Mouse (Mus musculus) liver, embryonic 14.5 days (tissue): Measurements from ENCODE around the gene Klhdc9. TPM values are rescaled to one million over a fixed set of nuclear protein-coding genes. Genes with fewer than 3 reads are reported as not detected.

Experiments used
- ATAC-seq: fragments of 200-750 bp; cut with Nextera tagmentation; 2 replicates; pipeline ENCODE4 v1.8.0; 2017; ENCODE audit warnings: moderate number of reproducible peaks, mild to moderate bottlenecking, moderate library complexity; ENCODE audit not compliant: insufficient read depth
- DNase-seq, 3 experiments: peaks; one replicate each; pipeline ENCODE4 v3.0.0-alpha.2; 2012 to 2013; ENCODE audit warnings: low read depth in 3 of 3, low spot score in 3 of 3
- H3K27ac ChIP-seq: fragments of 300-500 bp; sonication (generic); 2 replicates; pipeline ENCODE4 v1.5.1; 2014; ENCODE audit warnings: moderate library complexity, mild to moderate bottlenecking, control low read depth, inconsistent platforms
- H3K27me3 ChIP-seq: fragments of 300-500 bp; sonication (generic); 2 replicates; pipeline ENCODE4 v1.6.1; 2014; ENCODE audit warnings: mild to moderate bottlenecking, low read length, moderate library complexity; ENCODE audit not compliant: control insufficient read depth, insufficient read depth
- H3K36me3 ChIP-seq: fragments of 300-500 bp; sonication (generic); replicated peaks from 2 replicates; pipeline ENCODE4 v1.6.1; 2014; ENCODE audit warnings: low read depth; ENCODE audit not compliant: control insufficient read depth, insufficient read depth
- H3K4me1 ChIP-seq, 2 experiments: fragments of 200-500 bp in 1 of 2; fragments of 300-500 bp in 1 of 2; sonication (generic) in 1 of 2; replicated peaks; 2 replicates each; pipeline ENCODE4 v1.6.1; 2012 to 2014; ENCODE audit warnings: antibody characterized with exemption in 1 of 2, inconsistent platforms in 1 of 2, low read length in 1 of 2; ENCODE audit not compliant: control insufficient read depth in 2 of 2, insufficient read depth in 2 of 2
- H3K4me2 ChIP-seq: fragments of 300-500 bp; sonication (generic); 2 replicates; pipeline ENCODE4 v1.6.1; 2014; ENCODE audit warnings: low read depth, mild to moderate bottlenecking, control low read depth, moderate library complexity
- H3K4me3 ChIP-seq, 2 experiments: fragments of 200-500 bp in 1 of 2; fragments of 300-500 bp in 1 of 2; sonication (generic) in 1 of 2; 2 replicates each; pipeline ENCODE4 v1.5.1; 2012 to 2014; ENCODE audit warnings: low read depth in 2 of 2, low read length in 2 of 2, mild to moderate bottlenecking in 2 of 2, control low read depth in 1 of 2, inconsistent platforms in 1 of 2, moderate library complexity in 1 of 2; ENCODE audit not compliant: insufficient read depth in 1 of 2
- H3K9ac ChIP-seq: fragments of 300-500 bp; sonication (generic); replicated peaks from 2 replicates; pipeline ENCODE4 v1.6.1; 2014; ENCODE audit warnings: mild to moderate bottlenecking, control low read depth, moderate library complexity
- H3K9me3 ChIP-seq: fragments of 300-500 bp; sonication (generic); 2 replicates; pipeline ENCODE4 v1.6.1; 2016; ENCODE audit warnings: low read length, mixed read lengths; ENCODE audit not compliant: control insufficient read depth
- CTCF ChIP-seq: IDR thresholded peaks from 2 replicates; pipeline ENCODE4 v1.5.1; 2016; ENCODE audit warnings: antibody characterized with exemption, low read depth, control low read depth
- EP300 ChIP-seq: IDR thresholded peaks from 2 replicates; pipeline ENCODE4 v1.6.1; 2016; ENCODE audit warnings: antibody characterized with exemption, low read depth
- WGBS: fragments of 180-500 bp; shearing (Covaris S2); extraction: QIAGEN DNeasy Blood & Tissue Kit; methylation state at CpG from one replicate; pipeline ENCODE4 v1.1.7; 2014; ENCODE audit not compliant: insufficient replicate concordance; 5-methylcytosine and 5-hydroxymethylcytosine counted together
- polyA plus RNA-seq, 2 experiments: library from polyadenylated mRNA; depleted of rRNA in 1 of 2; stranded (reverse) in 1 of 2; unstranded in 1 of 2; fragments of >200 nt; fragmentation: Nextera tagmentation in 1 of 2; extraction: Ambion mirVana in 1 of 2; gene quantifications; 2 replicates each; pipeline versions ENCODE4 v1.2.1 to v1.2.3; 2012 to 2014

The Klhdc9 gene
- polyA plus RNA-seq, 2 experiments = 0.27 to 0.70 TPM

GRCm38 (mm10) chr1:171320151-171320550 lies 40.4 kb downstream of the Klhdc9 start:
- DNase-seq (no peak), ATAC-seq (no peak)
- Histone ChIP-seq H3K27ac (no peak overlapping the region), H3K4me1 (0 out of 4 replicates have a peak, but pooled peaks cover 0 to 2% of the 10 kb centered on the region in 2 experiments), H3K27me3 (no peaks in the 10 kb centered on the region), H3K36me3 (no peaks in the 10 kb centered on the region), H3K4me3 (no peak overlapping the region), H3K9ac (no peak overlapping the region), H3K9me3 (no peaks in the 10 kb centered on the region), H3K4me2 (0 out of 2 replicates have a peak overlapping the region, but pooled peaks have one; percentile 8)
- 31% methylated on average over 5 of the region's 5 CpGs for WGBS
- no peak for TF ChIP-seq CTCF
- TF ChIP-seq EP300 = no peak

DNA sequence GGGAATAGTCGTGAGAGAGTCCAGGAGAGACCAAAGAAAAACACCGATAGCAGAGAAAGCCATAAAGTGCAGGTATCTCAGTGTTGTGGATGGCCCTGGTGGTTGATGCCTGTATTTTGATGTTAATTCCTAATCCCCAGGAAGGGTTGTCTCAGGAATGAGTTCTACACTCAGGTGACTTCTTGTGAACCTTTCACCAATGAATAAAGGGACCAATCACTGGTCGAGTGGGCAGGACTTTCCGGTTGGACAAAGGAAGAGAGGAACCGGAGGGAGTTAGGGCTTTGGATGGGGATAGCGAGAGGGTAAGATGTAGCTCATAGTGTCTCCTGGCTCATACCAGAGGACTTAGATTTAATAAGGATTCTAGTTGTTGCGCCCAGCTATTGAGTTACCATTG lies 40.9 kb downstream of the Klhdc9 start:
- 28% methylated on average over 7 of the region's 7 CpGs for WGBS
- no peak for ATAC-seq

DNA sequence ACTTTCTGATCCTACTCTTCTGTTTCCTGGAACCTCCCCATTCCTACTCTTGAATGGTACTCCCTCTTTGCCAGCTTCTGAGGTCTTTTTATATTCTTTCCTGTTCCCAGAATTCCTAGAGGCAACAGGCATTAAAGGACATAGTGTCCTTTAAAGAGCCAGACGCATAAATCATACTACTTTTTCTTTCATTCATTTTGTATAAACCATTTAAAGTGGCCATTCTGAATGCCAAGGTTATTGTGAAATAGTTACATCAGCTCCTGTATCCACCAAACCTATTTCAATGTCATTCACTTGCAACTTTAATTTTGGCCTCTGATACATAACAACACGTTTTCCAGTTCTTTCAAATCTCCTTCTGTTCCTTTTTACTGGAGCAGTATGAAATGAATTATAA lies 51.3 kb downstream of the Klhdc9 start:
- WGBS = 37% methylated on average over 2 of the region's 2 CpGs
- TF ChIP-seq EP300 = no peak
- no peak for TF ChIP-seq CTCF

More for the DNA sequence above, 40.9 kb downstream of the Klhdc9 start:
- Histone ChIP-seq H3K27me3 (no peaks in the 10 kb centered on the region), H3K4me2 (0 out of 2 replicates have a peak overlapping the region, but pooled peaks have one; percentile 8), H3K4me3 (no peak overlapping the region), H3K4me1 (0 out of 4 replicates have a peak, but pooled peaks cover 0 to 2% of the 10 kb centered on the region in 2 experiments), H3K9me3 (no peaks in the 10 kb centered on the region), H3K27ac (no peak overlapping the region), H3K9ac (no peak overlapping the region), H3K36me3 (no peaks in the 10 kb centered on the region)
- TF ChIP-seq CTCF (no peak), EP300 (no peak)
- DNase-seq = no peak

More for the DNA sequence above, 51.3 kb downstream of the Klhdc9 start:
- ATAC-seq = no peak
- no peak for DNase-seq
- H3K27ac ChIP-seq = no peak overlapping the region
- no peaks in the 10 kb centered on the region for H3K9me3 ChIP-seq
- no peak overlapping the region for H3K4me2 ChIP-seq
- H3K27me3 ChIP-seq = peaks cover 4% of the 10 kb centered on the region; the same call in 1 of the 2 replicates
- H3K9ac ChIP-seq = no peak overlapping the region
- H3K4me3 ChIP-seq = no peak overlapping the region
- H3K4me1 ChIP-seq = no peaks in the 10 kb centered on the region
- H3K36me3 ChIP-seq = no peaks in the 10 kb centered on the region

Other genes starting within 250 kb of the Klhdc9 start
- gene Cfap126, start 246.9 kb downstream of the Klhdc9 start, polyA plus RNA-seq (2012; rRNA removed) = 1.8 and 2.2 TPM in 2 replicates
- 1.9 and 2.6 TPM in 2 replicates for gene Cfap126, start 246.9 kb downstream of the Klhdc9 start, polyA plus RNA-seq (2014; fragmentation: Nextera tagmentation; extraction: Ambion mirVana)
- 103 and 111 TPM in 2 replicates for gene Sdhc, start 210.2 kb downstream of the Klhdc9 start, polyA plus RNA-seq (2012; rRNA removed)
- gene Sdhc, start 210.2 kb downstream of the Klhdc9 start, polyA plus RNA-seq (2014; fragmentation: Nextera tagmentation; extraction: Ambion mirVana) = 147 and 165 TPM in 2 replicates
- gene Mpz, start 210.1 kb downstream of the Klhdc9 start, polyA plus RNA-seq (2012; rRNA removed) = 0.04 and 0.25 TPM in 2 replicates
- 0.14 TPM in 1 of 2 replicates, not detected in the other for gene Mpz, start 210.1 kb downstream of the Klhdc9 start, polyA plus RNA-seq (2014; fragmentation: Nextera tagmentation; extraction: Ambion mirVana)
- 0.94 and 1.0 TPM in 2 replicates for gene Pcp4l1, start 164.5 kb downstream of the Klhdc9 start, polyA plus RNA-seq (2012; rRNA removed)
- gene Pcp4l1, start 164.5 kb downstream of the Klhdc9 start, polyA plus RNA-seq (2014; fragmentation: Nextera tagmentation; extraction: Ambion mirVana) = 1.2 and 1.3 TPM in 2 replicates
- gene Nr1i3, start 146.8 kb downstream of the Klhdc9 start, polyA plus RNA-seq (2012; rRNA removed) = 1.0 TPM in 2 replicates
- gene Nr1i3, start 146.8 kb downstream of the Klhdc9 start, polyA plus RNA-seq (2014; fragmentation: Nextera tagmentation; extraction: Ambion mirVana) = 0.62 and 0.88 TPM in 2 replicates
- gene Tomm40l, start 138.3 kb downstream of the Klhdc9 start, polyA plus RNA-seq (2012; rRNA removed) = 9.4 and 11.0 TPM in 2 replicates
- gene Tomm40l, start 138.3 kb downstream of the Klhdc9 start, polyA plus RNA-seq (2014; fragmentation: Nextera tagmentation; extraction: Ambion mirVana) = 16.0 and 17.5 TPM in 2 replicates
- gene Apoa2, start 135.7 kb downstream of the Klhdc9 start, polyA plus RNA-seq (2012; rRNA removed) = 2,859 and 3,167 TPM in 2 replicates
- gene Apoa2, start 135.7 kb downstream of the Klhdc9 start, polyA plus RNA-seq (2014; fragmentation: Nextera tagmentation; extraction: Ambion mirVana) = 5,173 and 5,415 TPM in 2 replicates
- gene Fcer1g, start 126.4 kb downstream of the Klhdc9 start, polyA plus RNA-seq (2012; rRNA removed) = 50.1 and 74.3 TPM in 2 replicates
- 87.8 and 104 TPM in 2 replicates for gene Fcer1g, start 126.4 kb downstream of the Klhdc9 start, polyA plus RNA-seq (2014; fragmentation: Nextera tagmentation; extraction: Ambion mirVana)
- 0.11 and 0.17 TPM in 2 replicates for gene Adamts4, start 110.4 kb downstream of the Klhdc9 start, polyA plus RNA-seq (2012; rRNA removed)
- gene Adamts4, start 110.4 kb downstream of the Klhdc9 start, polyA plus RNA-seq (2014; fragmentation: Nextera tagmentation; extraction: Ambion mirVana) = 0.13 and 0.25 TPM in 2 replicates
- 53.6 and 72.4 TPM in 2 replicates for gene Ndufs2, start 109.4 kb downstream of the Klhdc9 start, polyA plus RNA-seq (2012; rRNA removed)
- 136 TPM in 2 replicates for gene Ndufs2, start 109.4 kb downstream of the Klhdc9 start, polyA plus RNA-seq (2014; fragmentation: Nextera tagmentation; extraction: Ambion mirVana)
- gene B4galt3, start 90.5 kb downstream of the Klhdc9 start, polyA plus RNA-seq (2012; rRNA removed) = 14.5 and 14.7 TPM in 2 replicates
- 12.7 and 17.3 TPM in 2 replicates for gene B4galt3, start 90.5 kb downstream of the Klhdc9 start, polyA plus RNA-seq (2014; fragmentation: Nextera tagmentation; extraction: Ambion mirVana)
- 161 and 178 TPM in 2 replicates for gene Ppox, start 79.6 kb downstream of the Klhdc9 start, polyA plus RNA-seq (2012; rRNA removed)
- 170 and 191 TPM in 2 replicates for gene Ppox, start 79.6 kb downstream of the Klhdc9 start, polyA plus RNA-seq (2014; fragmentation: Nextera tagmentation; extraction: Ambion mirVana)
- 17.1 and 18.0 TPM in 2 replicates for gene Usp21, start 72.8 kb downstream of the Klhdc9 start, polyA plus RNA-seq (2012; rRNA removed)
- gene Usp21, start 72.8 kb downstream of the Klhdc9 start, polyA plus RNA-seq (2014; fragmentation: Nextera tagmentation; extraction: Ambion mirVana) = 17.4 and 21.6 TPM in 2 replicates
- gene Ufc1, start 65.8 kb downstream of the Klhdc9 start, polyA plus RNA-seq (2012; rRNA removed) = 14.5 and 23.3 TPM in 2 replicates
- gene Ufc1, start 65.8 kb downstream of the Klhdc9 start, polyA plus RNA-seq (2014; fragmentation: Nextera tagmentation; extraction: Ambion mirVana) = 45.8 and 51.6 TPM in 2 replicates
- 15.3 and 15.8 TPM in 2 replicates for gene Dedd, start 31.7 kb downstream of the Klhdc9 start, polyA plus RNA-seq (2012; rRNA removed)
- 16.5 and 18.9 TPM in 2 replicates for gene Dedd, start 31.7 kb downstream of the Klhdc9 start, polyA plus RNA-seq (2014; fragmentation: Nextera tagmentation; extraction: Ambion mirVana)
- gene Nit1, start 15.2 kb downstream of the Klhdc9 start, polyA plus RNA-seq (2012; rRNA removed) = 23.4 and 24.0 TPM in 2 replicates
- 22.1 and 23.3 TPM in 2 replicates for gene Nit1, start 15.2 kb downstream of the Klhdc9 start, polyA plus RNA-seq (2014; fragmentation: Nextera tagmentation; extraction: Ambion mirVana)
- 7.9 and 36.2 TPM in 2 replicates for gene Pfdn2, start 15.1 kb downstream of the Klhdc9 start, polyA plus RNA-seq (2012; rRNA removed)
- gene Pfdn2, start 15.1 kb downstream of the Klhdc9 start, polyA plus RNA-seq (2014; fragmentation: Nextera tagmentation; extraction: Ambion mirVana) = 19.9 and 20.7 TPM in 2 replicates
- 0.09 and 0.12 TPM in 2 replicates for gene Nectin4, start 9.3 kb upstream of the Klhdc9 start, polyA plus RNA-seq (2012; rRNA removed)
- gene Nectin4, start 9.3 kb upstream of the Klhdc9 start, polyA plus RNA-seq (2014; fragmentation: Nextera tagmentation; extraction: Ambion mirVana) = 0.04 and 0.06 TPM in 2 replicates
- gene Arhgap30, start 28.2 kb upstream of the Klhdc9 start, polyA plus RNA-seq (2012; rRNA removed) = 2.2 and 3.0 TPM in 2 replicates
- 1.8 and 1.9 TPM in 2 replicates for gene Arhgap30, start 28.2 kb upstream of the Klhdc9 start, polyA plus RNA-seq (2014; fragmentation: Nextera tagmentation; extraction: Ambion mirVana)
- gene Usf1, start 50.5 kb upstream of the Klhdc9 start, polyA plus RNA-seq (2012; rRNA removed) = 13.4 and 16.9 TPM in 2 replicates
- 15.0 and 18.9 TPM in 2 replicates for gene Usf1, start 50.5 kb upstream of the Klhdc9 start, polyA plus RNA-seq (2014; fragmentation: Nextera tagmentation; extraction: Ambion mirVana)
- 0.60 and 0.90 TPM in 2 replicates for gene Tstd1, start 58.1 kb upstream of the Klhdc9 start, polyA plus RNA-seq (2012; rRNA removed)
- gene Tstd1, start 58.1 kb upstream of the Klhdc9 start, polyA plus RNA-seq (2014; fragmentation: Nextera tagmentation; extraction: Ambion mirVana) = 0.19 and 0.75 TPM in 2 replicates
- gene F11r, start 76.7 kb upstream of the Klhdc9 start, polyA plus RNA-seq (2012; rRNA removed) = 11.9 TPM in 2 replicates
- 13.6 and 14.0 TPM in 2 replicates for gene F11r, start 76.7 kb upstream of the Klhdc9 start, polyA plus RNA-seq (2014; fragmentation: Nextera tagmentation; extraction: Ambion mirVana)
- 1.7 and 2.5 TPM in 2 replicates for gene Alyref2, start 142.7 kb upstream of the Klhdc9 start, polyA plus RNA-seq (2012; rRNA removed)
- gene Alyref2, start 142.7 kb upstream of the Klhdc9 start, polyA plus RNA-seq (2014; fragmentation: Nextera tagmentation; extraction: Ambion mirVana) = 2.4 and 2.9 TPM in 2 replicates
- gene Itln1, start 174.5 kb upstream of the Klhdc9 start, polyA plus RNA-seq (2012; rRNA removed) = not detected in 2 replicates
- gene Itln1, start 174.5 kb upstream of the Klhdc9 start, polyA plus RNA-seq (2014; fragmentation: Nextera tagmentation; extraction: Ambion mirVana) = not detected in 2 replicates
- 0.09 and 0.12 TPM in 2 replicates for gene Cd244a, start 198.4 kb upstream of the Klhdc9 start, polyA plus RNA-seq (2012; rRNA removed)
- gene Cd244a, start 198.4 kb upstream of the Klhdc9 start, polyA plus RNA-seq (2014; fragmentation: Nextera tagmentation; extraction: Ambion mirVana) = 0.22 and 0.24 TPM in 2 replicates
- gene Ly9, start 246.6 kb upstream of the Klhdc9 start, polyA plus RNA-seq (2012; rRNA removed) = 1.0 and 1.2 TPM in 2 replicates
- 0.18 and 0.20 TPM in 2 replicates for gene Ly9, start 246.6 kb upstream of the Klhdc9 start, polyA plus RNA-seq (2014; fragmentation: Nextera tagmentation; extraction: Ambion mirVana)